Mouse (Mus musculus) fat pad, adult 2 months (tissue): ENCODE measurements around the gene Ndufb11.
A peak's percentile ranks its signal among the peaks of the same experiment; 100 is the strongest.

Source experiments
- DNase-seq: peaks from one replicate; pipeline ENCODE4 v3.0.0-alpha.2; 2011; ENCODE audit warnings: low read depth, low spot score; ENCODE audit errors: extremely low read depth

Ndufb11 gene

DNA sequence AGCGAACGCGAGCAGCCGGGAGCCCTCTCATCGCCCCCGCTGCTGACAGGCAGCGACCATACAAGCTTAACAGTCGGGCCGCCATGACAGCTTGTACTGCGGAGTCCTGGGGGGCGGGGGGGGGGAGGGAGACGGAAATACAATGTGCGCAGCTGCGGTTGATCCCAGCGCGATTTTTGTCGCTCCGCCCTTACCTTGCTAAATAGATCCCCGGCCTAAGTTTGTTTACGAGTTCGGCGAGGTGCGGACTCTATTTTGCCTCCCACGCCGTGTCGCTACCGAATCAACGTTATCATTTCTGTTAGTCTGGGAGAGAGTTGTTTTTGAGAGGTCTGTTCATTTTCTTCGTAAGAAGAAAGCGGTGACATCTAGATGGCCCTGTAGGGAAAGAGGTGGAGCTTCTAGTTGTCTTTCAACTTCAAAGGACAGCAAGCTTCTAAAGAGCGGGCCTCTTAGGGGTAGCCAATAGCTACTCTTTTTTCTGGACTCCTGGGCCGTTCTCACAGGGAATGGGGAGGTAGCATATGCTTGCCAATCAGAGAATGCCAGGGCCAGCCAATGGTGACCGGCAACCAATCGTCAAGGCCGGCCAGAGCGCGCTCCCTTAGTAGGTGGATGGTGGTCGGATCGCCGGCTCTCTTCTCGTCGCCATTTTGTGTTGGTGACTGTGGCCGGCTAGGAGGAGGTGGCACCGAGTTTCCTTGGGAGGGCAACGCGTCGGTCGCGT, at the start of gene Ndufb11, which contains the start of gene Rbm10:
Ndufb11 (minus strand) TSS at position 444 of the 727 bp plus-strand sequence.
Rbm10 (plus strand) TSS at position 328 of the 727 bp plus-strand sequence.
- peak; percentile 23 for DNase-seq

- no peak for DNase-seq
Observed at GRCm38 (mm10) chrX:20663444-20663790, 46.0 kb upstream of the Ndufb11 start.

- DNase-seq, result peak; percentile 47
Observed at GRCm38 (mm10) chrX:20662716-20663443, 45.5 kb upstream of the Ndufb11 start.

GRCm38 (mm10) chrX:20662317-20662715, 44.9 kb upstream of the Ndufb11 start:
- no peak for DNase-seq

GRCm38 (mm10) chrX:20658891-20659406, 41.5 kb upstream of the Ndufb11 start:
- DNase-seq, result no peak

- no peak for DNase-seq
Observed at GRCm38 (mm10) chrX:20658026-20658652, 40.7 kb upstream of the Ndufb11 start, which contains the start of gene Uba1. Gene Uba1, plus strand, starts transcription at chrX:20658326.

GRCm38 (mm10) chrX:20657593-20657992, 40.2 kb upstream of the Ndufb11 start:
- no peak for DNase-seq

DNA sequence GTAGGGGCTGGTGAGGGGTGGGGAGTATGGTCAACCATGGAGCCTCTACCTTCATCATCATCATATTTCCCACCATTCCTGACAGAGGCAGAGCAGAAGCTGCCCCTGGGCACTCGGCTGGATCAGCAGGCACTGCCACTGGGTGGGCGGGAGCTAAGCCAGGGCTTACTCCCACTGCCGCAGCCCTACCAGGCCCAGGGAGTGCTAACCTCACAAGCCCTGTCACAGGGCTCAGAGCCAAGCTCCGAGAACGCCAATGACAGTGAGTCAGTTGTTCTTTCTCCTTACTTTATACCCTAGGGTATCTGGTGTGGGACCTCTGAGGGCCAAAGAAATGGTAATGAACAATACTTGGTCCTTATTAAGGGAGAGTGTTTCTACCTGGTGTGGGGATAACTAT, 27.4 kb upstream of the Ndufb11 start:
- DNase-seq, result no peak

- no peak for DNase-seq
Observed at GRCm38 (mm10) chrX:20638141-20638540, 20.7 kb upstream of the Ndufb11 start.

DNA sequence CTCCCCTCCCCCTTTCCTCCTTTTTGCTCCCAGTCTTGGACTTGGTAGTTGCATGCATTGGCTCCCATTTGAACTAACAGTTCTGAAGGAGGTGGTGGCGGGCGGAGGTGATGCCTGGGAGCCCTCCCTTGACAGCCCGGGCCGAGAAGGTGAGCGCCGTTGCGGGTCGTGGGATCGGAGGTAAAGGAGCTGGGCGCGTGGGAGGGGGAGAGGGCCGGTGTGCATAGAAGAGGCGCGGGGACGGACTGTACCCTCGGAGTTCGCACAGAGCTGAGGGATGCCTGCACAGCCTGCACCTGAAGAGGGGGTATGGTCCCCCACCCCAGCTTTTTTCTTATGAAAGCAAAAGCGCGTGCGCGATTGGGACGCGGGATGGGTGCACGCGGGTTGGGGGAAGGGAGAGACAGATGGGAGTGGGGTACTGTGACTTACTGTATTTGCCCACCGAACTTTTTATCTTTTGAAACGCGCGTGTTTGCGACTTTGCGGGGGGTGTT, 532 bp upstream of the Ndufb11 start:
- DNase-seq, result no peak

DNA sequence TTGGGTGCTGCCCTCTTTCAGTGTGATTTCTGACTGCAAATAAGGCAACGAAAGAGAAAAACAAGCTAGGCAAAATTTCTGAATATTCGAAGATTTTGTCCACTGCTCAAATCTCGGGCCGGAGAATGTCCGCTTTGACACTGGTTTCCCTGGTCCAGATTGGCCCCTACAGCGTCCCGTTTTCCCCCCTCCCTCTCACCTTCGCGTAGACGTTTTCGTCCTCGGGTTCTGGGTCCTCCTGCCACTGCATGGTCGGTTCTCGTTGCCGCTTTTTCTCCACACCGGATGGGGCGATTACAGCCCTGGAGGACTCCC, 601 bp downstream of the Ndufb11 start:
- DNase-seq, result no peak

- DNase-seq, result no peak
Observed at GRCm38 (mm10) chrX:20608500-20608899, 8.9 kb downstream of the Ndufb11 start.

GRCm38 (mm10) chrX:20587968-20588367, 29.5 kb downstream of the Ndufb11 start:
- DNase-seq, result no peak

- DNase-seq, result no peak
Observed at GRCm38 (mm10) chrX:20573927-20574326, 43.5 kb downstream of the Ndufb11 start.

GRCm38 (mm10) chrX:20572683-20573082, 44.7 kb downstream of the Ndufb11 start:
- no peak for DNase-seq

DNA sequence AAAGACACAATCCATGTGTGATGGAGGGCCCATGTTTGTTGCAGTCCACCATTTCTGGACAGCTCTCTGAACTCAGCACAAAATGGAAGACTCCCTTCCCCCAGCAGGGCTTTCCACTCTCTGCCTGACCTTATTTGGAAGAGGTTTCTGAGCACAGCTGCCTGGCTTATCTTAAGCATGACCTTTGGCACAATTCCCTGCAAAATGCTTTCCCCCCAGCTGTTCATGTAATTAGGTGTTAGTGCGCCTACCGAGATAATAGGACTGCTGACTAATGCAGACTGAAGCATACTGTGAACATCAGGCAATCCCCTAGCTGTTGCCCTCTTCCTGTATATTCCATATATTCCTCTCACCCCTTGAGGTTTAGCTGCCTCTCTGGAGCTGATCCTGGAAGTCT, 46.4 kb downstream of the Ndufb11 start:
- DNase-seq, result no peak
